Mouse (Mus musculus) erythroblast, embryonic 14.5 days (primary cell): ENCODE data around the gene Hsdl1.

Source experiments
- GATA1 ChIP-seq: IDR thresholded peaks from 2 replicates; pipeline ENCODE4 v1.6.1; 2012; ENCODE audit warnings: low read length, inconsistent platforms, mixed read lengths
- TAL1 ChIP-seq: IDR thresholded peaks from 3 replicates; pipeline ENCODE4 v1.6.1; 2012; ENCODE audit warnings: low read length, inconsistent platforms, mixed read lengths

- TF ChIP-seq GATA1 (no peak), TAL1 (no peak)
Measured at GRCm38 (mm10) chr8:119566367-119566766, 8.6 kb downstream of the Hsdl1 start.
